Mouse (Mus musculus) stomach, postnatal 0 days (tissue): ENCODE data around the gene Rdx. TPM values are rescaled to one million over a fixed set of nuclear protein-coding genes. Genes with fewer than 3 reads are reported as not detected.
A peak's percentile ranks its signal among the peaks of the same experiment; 100 is the strongest.

Source experiments
- ATAC-seq: fragments of 200-750 bp; cut with Nextera tagmentation; 2 replicates; pipeline ENCODE4 v1.8.0; 2017; ENCODE audit not compliant: low FRiP score, low TSS enrichment
- DNase-seq: peaks from one replicate; pipeline ENCODE4 v3.0.0-alpha.2; 2016; ENCODE audit warnings: low spot score
- H3K27ac ChIP-seq: fragments of 300-500 bp; sonication (generic); replicated peaks from 2 replicates; pipeline ENCODE4 v1.5.1; 2014; ENCODE audit warnings: mild to moderate bottlenecking, control low read depth
- H3K27me3 ChIP-seq: fragments of 300-500 bp; sonication (generic); 2 replicates; pipeline ENCODE4 v1.6.1; 2014; ENCODE audit warnings: low read length; ENCODE audit not compliant: control insufficient read depth, insufficient read depth
- H3K36me3 ChIP-seq: fragments of 300-500 bp; sonication (generic); 2 replicates; pipeline ENCODE4 v1.6.1; 2014; ENCODE audit warnings: low read length, mixed read lengths; ENCODE audit not compliant: control insufficient read depth, insufficient read depth
- H3K4me1 ChIP-seq: fragments of 300-500 bp; sonication (generic); replicated peaks from 2 replicates; pipeline ENCODE4 v1.6.1; 2014; ENCODE audit warnings: antibody characterized with exemption; ENCODE audit not compliant: control insufficient read depth, insufficient read depth
- H3K4me2 ChIP-seq: fragments of 300-500 bp; sonication (generic); replicated peaks from 2 replicates; pipeline ENCODE4 v1.6.1; 2014; ENCODE audit warnings: low read depth, mild to moderate bottlenecking, control low read depth, moderate library complexity
- H3K4me3 ChIP-seq: fragments of 300-500 bp; sonication (generic); 2 replicates; pipeline ENCODE4 v1.5.1; 2014; ENCODE audit warnings: low read depth, low read length, control low read depth
- H3K9ac ChIP-seq: fragments of 300-500 bp; sonication (generic); 2 replicates; pipeline ENCODE4 v1.6.1; 2014; ENCODE audit warnings: mild to moderate bottlenecking, low read length, control low read depth, mixed read lengths
- H3K9me3 ChIP-seq: fragments of 300-500 bp; sonication (generic); 2 replicates; pipeline ENCODE4 v1.6.1; 2016; ENCODE audit warnings: low read length; ENCODE audit not compliant: control insufficient read depth
- CTCF ChIP-seq: IDR thresholded peaks from 2 replicates; pipeline ENCODE4 v1.5.1; 2016; ENCODE audit warnings: antibody characterized with exemption, low read depth, mild to moderate bottlenecking, moderate library complexity
- EP300 ChIP-seq: optimal IDR thresholded peaks from 2 replicates; pipeline ENCODE3; 2016; ENCODE audit warnings: antibody characterized with exemption
- WGBS: fragments of 180-500 bp; shearing (Covaris S2); extraction: QIAGEN DNeasy Blood & Tissue Kit; methylation state at CpG from one replicate; pipeline ENCODE4 v1.1.7; 2014; 5-methylcytosine and 5-hydroxymethylcytosine counted together
- polyA plus RNA-seq: library from polyadenylated mRNA; unstranded; fragments of >200 nt; fragmentation: Nextera tagmentation; extraction: Ambion mirVana; gene quantifications from 2 replicates; pipeline ENCODE4 v1.2.1, GENCODE M21; 2015

Rdx gene
- polyA plus RNA-seq, result 40.9 and 52.7 TPM in 2 replicates

GRCm38 (mm10) chr9:52047129-52047820 is at the start of gene Rdx:
Gene Rdx (plus strand): TSS chr9:52047173.
- TF ChIP-seq EP300, result no peak
- TF ChIP-seq CTCF, result peak; percentile 27; the same call in 1 of the 2 replicates
- Histone ChIP-seq H3K4me1 (no peaks in the 10 kb centered on the region), H3K4me2 (peak within 1 kb of the TSS; percentile 67), H3K4me3 (peak within 1 kb of the TSS; percentile 95), H3K36me3 (no peaks in the 10 kb centered on the region), H3K27me3 (no peaks in the 10 kb centered on the region), H3K27ac (peak within 1 kb of the TSS; percentile 99), H3K9ac (peak within 1 kb of the TSS; percentile 98), H3K9me3 (no peaks in the 10 kb centered on the region)
- ATAC-seq (peak; percentile 19; the same call in 1 of the 2 replicates), DNase-seq (no peak)
- WGBS, result 5% methylated on average over 17 of the region's 17 CpGs

GRCm38 (mm10) chr9:52003501-52003900 is 43.5 kb upstream of the Rdx start:
- ATAC-seq, result no peak
- 36% methylated on average over 4 of the region's 4 CpGs for WGBS
- Histone ChIP-seq H3K9me3 (no peaks in the 10 kb centered on the region), H3K9ac (no peak overlapping the region), H3K4me1 (no peaks in the 10 kb centered on the region), H3K36me3 (no peaks in the 10 kb centered on the region), H3K27ac (no peak overlapping the region), H3K4me3 (no peak overlapping the region), H3K27me3 (no peaks in the 10 kb centered on the region), H3K4me2 (no peak overlapping the region)
- TF ChIP-seq CTCF, result no peak
- no peak for DNase-seq

- no peaks in the 10 kb centered on the region for H3K27me3 ChIP-seq
- no peaks in the 10 kb centered on the region for H3K9me3 ChIP-seq
- ATAC-seq, result no peak
- no peak for TF ChIP-seq CTCF
- no peak for TF ChIP-seq EP300
- H3K27ac ChIP-seq, result no peak overlapping the region
- no peak overlapping the region for H3K4me3 ChIP-seq
- 61% methylated on average over 2 of the region's 2 CpGs for WGBS
- no peak overlapping the region for H3K9ac ChIP-seq
- H3K4me1 ChIP-seq, result no peaks in the 10 kb centered on the region
- no peak for DNase-seq
- H3K36me3 ChIP-seq, result no peaks in the 10 kb centered on the region
- H3K4me2 ChIP-seq, result no peak overlapping the region
Observed at GRCm38 (mm10) chr9:52007341-52007740, 39.6 kb upstream of the Rdx start.

- no peak for ATAC-seq
- no peak overlapping the region for H3K4me3 ChIP-seq
- no peaks in the 10 kb centered on the region for H3K4me1 ChIP-seq
- no peak for TF ChIP-seq EP300
- TF ChIP-seq CTCF, result no peak
- no peaks in the 10 kb centered on the region for H3K9me3 ChIP-seq
- no peaks in the 10 kb centered on the region for H3K36me3 ChIP-seq
- H3K27ac ChIP-seq, result no peak overlapping the region
- no peaks in the 10 kb centered on the region for H3K27me3 ChIP-seq
- DNase-seq, result no peak
- WGBS, result 73% methylated on average over 1 of the region's 1 CpGs
- H3K9ac ChIP-seq, result no peak overlapping the region
- H3K4me2 ChIP-seq, result no peak overlapping the region
Observed at GRCm38 (mm10) chr9:52008511-52008910, 38.5 kb upstream of the Rdx start.

GRCm38 (mm10) chr9:52012311-52012710 is 34.7 kb upstream of the Rdx start:
- 89% methylated on average over 1 of the region's 1 CpGs for WGBS
- DNase-seq (no peak), ATAC-seq (no peak)
- H3K9ac ChIP-seq, result no peak overlapping the region
- TF ChIP-seq CTCF, result no peak
- TF ChIP-seq EP300, result no peak
- H3K4me3 ChIP-seq, result no peak overlapping the region
- H3K4me2 ChIP-seq, result no peak overlapping the region
- H3K4me1 ChIP-seq, result no peaks in the 10 kb centered on the region
- no peak overlapping the region for H3K27ac ChIP-seq
- no peaks in the 10 kb centered on the region for H3K36me3 ChIP-seq
- no peaks in the 10 kb centered on the region for H3K9me3 ChIP-seq
- H3K27me3 ChIP-seq, result no peaks in the 10 kb centered on the region

GRCm38 (mm10) chr9:52012781-52013436 is 34.1 kb upstream of the Rdx start:
- no peak for ATAC-seq
- H3K4me2 ChIP-seq, result no peak overlapping the region
- 74% methylated on average over 5 of the region's 5 CpGs for WGBS

More at GRCm38 (mm10) chr9:52012781-52013436, 34.1 kb upstream of the Rdx start:
- no peaks in the 10 kb centered on the region for H3K4me1 ChIP-seq
- no peak for TF ChIP-seq CTCF
- TF ChIP-seq EP300, result no peak
- H3K9me3 ChIP-seq, result no peaks in the 10 kb centered on the region
- no peak for DNase-seq
- H3K36me3 ChIP-seq, result no peaks in the 10 kb centered on the region
- H3K27ac ChIP-seq, result no peak overlapping the region
- no peak overlapping the region for H3K4me3 ChIP-seq
- H3K9ac ChIP-seq, result no peak overlapping the region
- no peaks in the 10 kb centered on the region for H3K27me3 ChIP-seq
